Mouse (Mus musculus) liver, postnatal 0 days (tissue): Measurements from ENCODE around the gene Mlh1.

Experiments used
- CTCF ChIP-seq: sonication (generic); IDR thresholded peaks from 2 replicates; pipeline ENCODE4 v1.5.1; 2016; ENCODE audit warnings: antibody characterized with exemption, low read depth
- EP300 ChIP-seq: IDR thresholded peaks from 2 replicates; pipeline ENCODE4 v1.6.1; 2016; ENCODE audit warnings: antibody characterized with exemption, low read depth, mild to moderate bottlenecking

- TF ChIP-seq CTCF (no peak), EP300 (no peak)
These were observed 63.4 kb downstream of the Mlh1 start for GRCm38 (mm10) chr9:111208185-111208584.
